23 mouse cellular contexts compared by ENCODE assay signal in genomic region chr7:72308078-72308477, GRCm38 (mm10). TPM values are rescaled to one million over a fixed set of nuclear protein-coding genes. Genes with fewer than 3 reads are reported as not detected.
DNase-seq lines count a peak whose midpoint lies in the region; ATAC-seq and TF ChIP-seq lines count a peak whose summit lies in the region.
"Had no signal": no experiment of that assay in that cellular context is flagged by ENCODE, and none has a peak within 500 bp of the region (broad histone marks: within the 10 kb centered on the region; RNA-seq: fewer than 3 reads in every experiment).

No protein-coding gene starts in this region.

- no peak overlapping the region for H3K9ac ChIP-seq in midbrain, embryonic 11.5 days (ENCODE audit: low read length)
- H3K9ac ChIP-seq: forebrain, embryonic 15.5 days; heart, embryonic 15.5 days; hindbrain, embryonic 12.5 days had no signal

- H3K9me3 ChIP-seq in midbrain, embryonic 10.5 days (replicated peaks): no peaks in the 10 kb centered on the region
- H3K9me3 ChIP-seq in midbrain, embryonic 11.5 days (ENCODE audit: control insufficient read depth, low read length): no peaks in the 10 kb centered on the region
- H3K9me3 ChIP-seq: embryonic facial prominence, embryonic 10.5 days; forebrain, embryonic 15.5 days; heart, embryonic 15.5 days; hindbrain, embryonic 12.5 days; limb, embryonic 10.5 days had no signal

- no peaks in the 10 kb centered on the region for H3K36me3 ChIP-seq in splenic B cell, adult 2 months (ENCODE audit: control insufficient read depth, insufficient read depth, low read length, poor library complexity, severe bottlenecking)
- H3K36me3 ChIP-seq in midbrain, embryonic 10.5 days: no peaks in the 10 kb centered on the region
- H3K36me3 ChIP-seq in midbrain, embryonic 11.5 days (ENCODE audit: control insufficient read depth, insufficient read depth, low read length): no peaks in the 10 kb centered on the region
- H3K36me3 ChIP-seq: embryonic facial prominence, embryonic 10.5 days; forebrain, embryonic 15.5 days; heart, embryonic 15.5 days; hindbrain, embryonic 12.5 days; limb, embryonic 10.5 days had no signal

- H3K4me3 ChIP-seq in bone marrow, adult 2 months (replicated peaks; ENCODE audit: control insufficient read depth, low read depth, low read length): no peak overlapping the region
- no peak overlapping the region for H3K4me3 ChIP-seq in midbrain, embryonic 10.5 days
- H3K4me3 ChIP-seq in midbrain, embryonic 11.5 days (ENCODE audit: low read depth, low read length): no peak overlapping the region
- H3K4me3 ChIP-seq: embryonic facial prominence, embryonic 10.5 days; forebrain, embryonic 15.5 days; gastrocnemius, adult 2 months; heart, embryonic 15.5 days; hindbrain, embryonic 12.5 days; limb, embryonic 10.5 days had no signal

- no peaks in the 10 kb centered on the region for H3K27me3 ChIP-seq in splenic B cell, adult 2 months (ENCODE audit: control insufficient read depth, insufficient read depth, low read length, poor library complexity, severe bottlenecking)
- peaks cover 30% of the 10 kb centered on the region for H3K27me3 ChIP-seq in midbrain, embryonic 10.5 days (ENCODE audit: low read depth, poor library complexity, severe bottlenecking)
- H3K27me3 ChIP-seq in midbrain, embryonic 11.5 days (ENCODE audit: control insufficient read depth, insufficient read depth, low read length): peaks cover 5% of the 10 kb centered on the region; the same call in 1 of the 2 replicates
- H3K27me3 ChIP-seq: CH12.LX; heart, embryonic 15.5 days had no signal

- DNase-seq in CD4-positive, CD25-positive, alpha-beta regulatory T cell, adult 2 months (ENCODE audit: low read depth, low spot score): peak; percentile 54
- peak; percentile 56 for DNase-seq in splenic B cell, adult 2 months (ENCODE audit: low read depth, low spot score)
- DNase-seq in midbrain, embryonic 10.5 days (ENCODE audit: low spot score): no peak
- no peak for DNase-seq in urinary bladder, postnatal 4 days (ENCODE audit: low spot score in 2 of 2)
- no peak for DNase-seq in midbrain, embryonic 11.5 days (ENCODE audit: low spot score, missing footprints)
- DNase-seq in urinary bladder, postnatal 36 days (ENCODE audit: low spot score in 2 of 2): no peak
- DNase-seq: adrenal gland, postnatal 14 days; cerebellum, adult 18-20 months; cerebellum, postnatal 36 days; gastrocnemius, adult 2 months; heart, adult 18-20 months; right cerebral cortex, postnatal 14 days had no signal

- TF ChIP-seq POLR2A in bone marrow, adult 2 months (IDR thresholded peaks at IDR 0.05; ENCODE audit: borderline replicate concordance, control insufficient read depth, low read depth, low read length): no peak

- peak; percentile 57 for ATAC-seq in megakaryocyte progenitor cell, adult 5-6 weeks (replicated peaks; ENCODE audit: poor library complexity)
- no peak for ATAC-seq in midbrain, embryonic 11.5 days (ENCODE audit: low FRiP score)
- ATAC-seq: forebrain, embryonic 15.5 days; intestine, postnatal 0 days; lung, postnatal 0 days had no signal

- H3K4me1 ChIP-seq in bone marrow, adult 2 months (ENCODE audit: control insufficient read depth, insufficient read depth, low read length): peaks cover 1% of the 10 kb centered on the region; the same call in 1 of the 2 replicates
- H3K4me1 ChIP-seq in midbrain, embryonic 10.5 days: peaks cover 16% of the 10 kb centered on the region
- H3K4me1 ChIP-seq in midbrain, embryonic 11.5 days (ENCODE audit: control insufficient read depth, insufficient read depth, low read length): peaks cover 8% of the 10 kb centered on the region; the same call in 1 of the 2 replicates

- H3K4me2 ChIP-seq in midbrain, embryonic 11.5 days: no peak overlapping the region
- H3K4me2 ChIP-seq: forebrain, embryonic 15.5 days; heart, embryonic 15.5 days; hindbrain, embryonic 12.5 days; liver, embryonic 11.5 days had no signal

- WGBS in bone marrow, adult 2 months: 4% methylated on average over 5 of the region's 5 CpGs
- 77% methylated on average over 5 of the region's 5 CpGs for WGBS in midbrain, embryonic 10.5 days
- 77% methylated on average over 5 of the region's 5 CpGs for WGBS in midbrain, embryonic 11.5 days

- no peak for TF ChIP-seq CTCF in bone marrow, adult 2 months (IDR thresholded peaks at IDR 0.05; ENCODE audit: control insufficient read depth, insufficient read depth, low read length)

- H3K27ac ChIP-seq in bone marrow, adult 2 months (ENCODE audit: control insufficient read depth, insufficient read depth, low read depth, low read length, poor library complexity): peak overlapping the region; percentile 48; the same call in 1 of the 2 replicates
- no peak overlapping the region for H3K27ac ChIP-seq in midbrain, embryonic 10.5 days (replicated peaks)
- H3K27ac ChIP-seq in midbrain, embryonic 11.5 days (ENCODE audit: low read depth, low read length): no peak overlapping the region
- H3K27ac ChIP-seq: embryonic facial prominence, embryonic 10.5 days; forebrain, embryonic 15.5 days; gastrocnemius, adult 2 months; heart, embryonic 15.5 days; hindbrain, embryonic 12.5 days; limb, embryonic 10.5 days had no signal

RNA-seq across cellular contexts. Expression of gene Mctp2, which starts 1.7 kb away (rescaled TPM):
- 2.8 and 7.1 TPM in 2 replicates for polyA plus RNA-seq in bone marrow, adult 2 months (2011; ENCODE audit: insufficient read depth, insufficient read length, low replicate concordance, missing spikeins)
- total RNA-seq in megakaryocyte progenitor cell, adult 5-6 weeks (2015): 1.7 and 2.2 TPM in 2 replicates
- total RNA-seq in megakaryocyte progenitor cell, adult 5-6 weeks (2017): 0.87 and 1.8 TPM in 2 replicates
- 0.10 and 0.51 TPM in 2 replicates for polyA plus RNA-seq in midbrain, embryonic 10.5 days (2016; fragmentation: Nextera tagmentation; extraction: Ambion mirVana)
- polyA plus RNA-seq in midbrain, embryonic 11.5 days (2014; fragmentation: Nextera tagmentation; extraction: Ambion mirVana): 0.55 and 0.84 TPM in 2 replicates

Comparison
In these comparisons a context has a peak if more than half of its experiments do, and no peak if none do; other contexts are left out.
1. DNase-seq: peak in CD4-positive, CD25-positive, alpha-beta regulatory T cell, adult 2 months (single experiment) and splenic B cell, adult 2 months (single experiment); none in midbrain, embryonic 10.5 days (single experiment), urinary bladder, postnatal 4 days (0 of 2), midbrain, embryonic 11.5 days (single experiment) and urinary bladder, postnatal 36 days (0 of 2).